Comparison of ENCODE assay signal across 21 mouse cellular contexts in genomic region chr2:12229721-12230120, GRCm38 (mm10).
"Had no signal": no experiment of that assay in that cellular context is flagged by ENCODE, and none has a peak within 500 bp of the region (broad histone marks: within the 10 kb centered on the region; RNA-seq: fewer than 3 reads in every experiment).

No protein-coding gene starts in this region.

- H3K4me1 ChIP-seq: lung, embryonic 15.5 days; neural tube, embryonic 12.5 days; neural tube, embryonic 15.5 days; stomach, embryonic 15.5 days had no signal

- ATAC-seq: liver, postnatal 0 days had no signal

- H3K27me3 ChIP-seq: limb, embryonic 13.5 days; lung, embryonic 15.5 days; neural tube, embryonic 12.5 days; neural tube, embryonic 15.5 days; stomach, embryonic 15.5 days had no signal

- H3K36me3 ChIP-seq: limb, embryonic 10.5 days; neural tube, embryonic 12.5 days; neural tube, embryonic 15.5 days; stomach, embryonic 15.5 days had no signal

- H3K4me3 ChIP-seq: layer of hippocampus, adult 2 months; limb, embryonic 10.5 days; limb, embryonic 13.5 days; lung, embryonic 15.5 days; neural tube, embryonic 12.5 days; neural tube, embryonic 15.5 days; stomach, embryonic 15.5 days had no signal

- H3K27ac ChIP-seq: layer of hippocampus, adult 2 months; limb, embryonic 10.5 days; limb, embryonic 13.5 days; liver, embryonic 14.5 days; lung, embryonic 15.5 days; neural tube, embryonic 12.5 days; neural tube, embryonic 15.5 days; stomach, embryonic 15.5 days had no signal

- H3K9ac ChIP-seq: limb, embryonic 13.5 days; liver, embryonic 14.5 days; liver, postnatal 0 days; lung, embryonic 15.5 days; neural tube, embryonic 12.5 days; neural tube, embryonic 15.5 days; stomach, embryonic 15.5 days had no signal

- H3K9me3 ChIP-seq: limb, embryonic 10.5 days; limb, embryonic 13.5 days; lung, embryonic 15.5 days; neural tube, embryonic 12.5 days; neural tube, embryonic 15.5 days; stomach, embryonic 15.5 days had no signal

- DNase-seq: kidney, adult 9 months; kidney, postnatal 14 days; layer of hippocampus, adult 9-11 months; liver; liver, postnatal 0 days; lung, postnatal 14 days; lung, postnatal 4 days; midbrain, embryonic 14.5 days; right cerebral cortex, adult 18-20 months; right cerebral cortex, postnatal 14 days; spleen, adult 18-20 months; thymus, postnatal 36 days had no signal

- H3K4me2 ChIP-seq: limb, embryonic 13.5 days; lung, embryonic 15.5 days; midbrain, embryonic 11.5 days; neural tube, embryonic 12.5 days; neural tube, embryonic 15.5 days; stomach, embryonic 15.5 days had no signal
